Mouse (Mus musculus) C2C12 (cell line): ENCODE results near the gene Ubc.

Source experiments
- CEBPB ChIP-seq: IDR thresholded peaks from one replicate; pipeline ENCODE4 v1.6.1; 2011; ENCODE audit warnings: low read depth, mild to moderate bottlenecking, control low read depth, moderate library complexity
- CTCF ChIP-seq: IDR thresholded peaks from one replicate; pipeline ENCODE4 v1.5.1; 2011; ENCODE audit not compliant: control insufficient read depth, insufficient read depth, insufficient read length
- MAX ChIP-seq: IDR thresholded peaks from one replicate; pipeline ENCODE4 v1.6.1; 2011; ENCODE audit warnings: mild to moderate bottlenecking, control low read depth
- USF1 ChIP-seq: IDR thresholded peaks from one replicate; pipeline ENCODE4 v1.6.1; 2011; ENCODE audit warnings: low read depth, mild to moderate bottlenecking, control low read depth, moderate library complexity

DNA sequence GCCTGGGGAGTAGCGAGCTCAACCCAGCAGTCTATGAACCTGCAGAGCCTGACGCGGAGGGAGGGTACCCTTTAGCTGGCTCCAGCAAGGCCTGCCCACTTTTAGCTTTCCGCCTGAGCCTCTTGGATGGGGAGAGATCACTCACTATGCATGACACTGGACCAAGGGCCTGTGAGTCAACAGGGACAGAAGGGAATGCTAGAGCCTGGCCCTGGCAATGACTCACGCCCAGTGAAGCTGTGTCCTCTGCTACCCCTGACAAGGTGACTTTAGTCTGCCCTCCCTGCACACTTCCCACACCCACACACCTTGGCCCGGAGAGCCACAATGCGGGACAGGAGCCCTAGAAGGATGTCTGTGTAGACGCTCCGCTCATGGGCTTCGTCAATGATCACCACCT, 36.3 kb upstream of the Ubc start:
- TF ChIP-seq CTCF (no peak), MAX (no peak), CEBPB (no peak), USF1 (no peak)
